Mouse (Mus musculus) retina, adult 2 months (tissue): ENCODE measurements around the gene Pla2g3.

Source experiments
- DNase-seq: peaks from one replicate; pipeline ENCODE4 v3.0.0-alpha.2; 2012; ENCODE audit warnings: low read depth, low spot score

Pla2g3 gene

GRCm38 (mm10) chr11:3519756-3520398 lies 31.8 kb downstream of the Pla2g3 start:
- DNase-seq: no peak

- no peak for DNase-seq
Measured at GRCm38 (mm10) chr11:3520919-3521318, 32.8 kb downstream of the Pla2g3 start.

- DNase-seq: no peak
Measured at GRCm38 (mm10) chr11:3521339-3522224, 33.5 kb downstream of the Pla2g3 start.

DNA sequence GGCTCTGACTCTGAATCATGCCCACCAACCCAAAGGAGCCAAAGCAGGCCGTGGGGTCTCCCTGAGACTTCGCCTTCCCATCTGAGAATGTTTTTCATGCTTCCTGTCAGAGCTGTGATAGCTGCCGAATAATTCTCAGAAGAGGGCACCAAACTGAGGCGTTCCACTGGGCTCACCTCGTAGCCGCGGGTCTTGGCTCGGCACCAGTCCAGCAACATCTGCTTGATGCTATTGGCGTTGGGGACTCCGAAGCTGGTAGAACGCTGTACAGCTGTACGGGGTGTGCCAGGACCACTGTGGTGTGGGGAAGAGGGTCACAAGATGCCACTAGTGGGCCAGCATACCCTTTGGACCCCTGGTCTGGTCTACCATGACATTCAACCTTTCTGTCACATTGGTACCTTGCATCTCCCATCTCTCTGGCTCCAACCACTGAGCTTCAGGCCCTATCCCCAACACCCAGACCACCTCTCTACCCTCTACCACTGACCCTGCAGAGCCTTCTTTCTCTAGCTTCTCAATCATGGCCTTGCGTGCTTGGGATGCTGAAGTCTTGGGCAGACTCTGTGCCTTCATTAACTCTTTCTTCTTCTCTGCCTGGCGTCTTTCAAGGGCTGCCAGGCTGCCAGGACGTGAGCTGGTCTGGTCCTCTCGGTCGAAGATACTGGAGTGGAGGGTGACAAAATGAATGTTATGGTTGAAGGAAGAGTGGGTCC lies 34.4 kb downstream of the Pla2g3 start:
- no peak for DNase-seq

GRCm38 (mm10) chr11:3523840-3524582 lies 35.9 kb downstream of the Pla2g3 start:
- no peak for DNase-seq

GRCm38 (mm10) chr11:3525560-3525959 lies 37.5 kb downstream of the Pla2g3 start:
- DNase-seq: no peak

- no peak for DNase-seq
Measured at GRCm38 (mm10) chr11:3526207-3526606, 38.1 kb downstream of the Pla2g3 start.

GRCm38 (mm10) chr11:3526979-3527738 lies 39.1 kb downstream of the Pla2g3 start:
- no peak for DNase-seq

DNA sequence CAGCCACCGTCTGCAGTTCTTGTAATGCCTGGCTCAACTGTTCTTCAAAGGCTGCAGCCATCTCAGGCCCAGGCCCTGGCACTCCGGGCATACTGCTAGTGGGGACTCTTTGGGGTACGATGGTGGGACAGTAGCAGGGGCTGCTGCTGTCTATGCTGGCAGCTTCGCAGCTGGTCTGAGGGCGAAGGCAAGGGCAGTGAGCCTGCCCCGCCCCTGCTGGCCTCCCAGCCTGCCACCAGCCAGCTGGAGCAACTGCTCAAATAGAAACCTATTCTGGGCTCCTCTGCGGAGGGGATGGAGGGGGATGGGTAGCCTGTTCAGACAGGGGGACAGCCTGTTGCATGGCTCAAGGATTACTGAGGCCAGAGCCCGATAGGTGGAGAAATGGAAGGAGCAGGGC lies 39.7 kb downstream of the Pla2g3 start:
- no peak for DNase-seq

GRCm38 (mm10) chr11:3528208-3528607 lies 40.1 kb downstream of the Pla2g3 start:
- no peak for DNase-seq

DNA sequence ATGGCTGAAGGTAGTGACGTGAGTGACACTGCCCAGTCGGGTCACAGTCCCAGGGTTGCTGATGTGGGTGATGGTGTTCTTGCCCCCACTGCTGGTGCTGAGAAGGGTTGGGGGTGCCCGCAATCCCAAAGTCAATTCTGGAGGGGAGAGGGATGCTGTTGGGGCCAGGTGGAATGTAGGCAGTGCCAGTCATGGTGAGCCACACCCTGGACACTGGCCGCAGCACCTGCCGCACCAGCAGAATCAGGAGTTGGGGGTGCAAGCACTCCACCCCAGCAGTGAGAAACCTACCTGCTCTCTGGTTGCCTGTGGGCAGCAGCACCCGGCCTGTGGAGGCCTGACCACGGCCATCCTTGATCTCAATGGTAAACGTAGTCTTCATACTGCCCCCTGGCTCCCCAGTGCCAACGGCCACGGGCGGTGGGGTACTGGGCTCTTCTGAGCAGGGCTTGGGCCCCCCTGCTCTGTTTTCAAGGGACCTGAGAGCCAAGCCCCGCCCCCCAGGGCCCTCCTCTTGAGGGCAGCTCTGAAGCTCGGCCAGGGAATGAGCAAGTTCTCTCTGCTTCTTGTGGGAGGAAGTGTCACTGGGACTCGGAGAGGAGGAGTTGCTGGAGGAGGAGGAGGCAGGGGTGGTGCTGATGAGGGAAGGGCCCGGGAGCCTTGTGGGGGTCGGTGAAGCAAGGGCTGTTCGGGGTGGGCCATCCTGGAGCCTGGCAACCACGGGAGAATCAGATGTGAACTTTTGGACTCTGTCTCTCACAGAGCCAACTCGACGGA lies 41.6 kb downstream of the Pla2g3 start:
- DNase-seq: no peak

GRCm38 (mm10) chr11:3530731-3531130 lies 42.6 kb downstream of the Pla2g3 start:
- no peak for DNase-seq

- no peak for DNase-seq
Measured at GRCm38 (mm10) chr11:3531634-3532033, 43.5 kb downstream of the Pla2g3 start.

DNA sequence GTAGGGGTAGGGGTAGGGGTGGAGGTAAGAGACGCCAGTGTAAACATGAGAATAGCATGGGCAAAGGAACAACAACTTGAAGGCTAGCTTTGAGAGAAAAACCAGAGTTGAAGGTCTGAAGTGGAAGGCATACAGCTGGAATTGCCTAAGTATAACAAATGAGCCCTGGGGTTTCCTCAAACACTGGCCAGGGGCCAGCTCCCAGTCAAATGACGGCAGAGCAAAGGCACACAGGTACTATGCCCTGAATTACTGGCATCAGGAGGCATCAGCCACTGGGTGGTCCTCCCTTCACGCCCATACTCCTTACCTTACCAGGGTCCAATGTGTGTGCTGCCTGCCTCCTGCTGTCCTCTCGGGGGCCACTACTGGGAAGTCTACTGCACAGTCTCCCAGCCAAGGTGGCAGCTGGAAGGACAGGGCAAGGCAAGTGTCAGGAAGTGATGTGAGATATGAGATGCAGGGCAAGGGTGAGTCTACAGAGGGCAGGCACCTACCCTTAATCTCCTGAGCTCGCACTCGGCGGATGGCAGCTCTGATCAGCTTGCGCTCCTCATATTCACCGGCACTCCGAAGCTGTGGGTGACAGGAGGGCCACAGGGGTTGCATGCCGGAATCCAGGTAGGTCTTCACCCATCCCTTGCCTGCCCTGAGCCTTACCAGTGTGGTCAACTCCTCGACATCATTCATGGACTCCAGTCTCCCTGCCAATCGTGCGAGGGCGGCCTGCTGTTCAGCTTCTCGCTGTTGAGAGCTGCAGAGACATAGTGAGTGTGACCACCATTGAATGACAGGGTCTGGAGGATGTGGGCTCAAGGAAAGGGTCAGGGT lies 44.2 kb downstream of the Pla2g3 start:
- no peak for DNase-seq

DNA sequence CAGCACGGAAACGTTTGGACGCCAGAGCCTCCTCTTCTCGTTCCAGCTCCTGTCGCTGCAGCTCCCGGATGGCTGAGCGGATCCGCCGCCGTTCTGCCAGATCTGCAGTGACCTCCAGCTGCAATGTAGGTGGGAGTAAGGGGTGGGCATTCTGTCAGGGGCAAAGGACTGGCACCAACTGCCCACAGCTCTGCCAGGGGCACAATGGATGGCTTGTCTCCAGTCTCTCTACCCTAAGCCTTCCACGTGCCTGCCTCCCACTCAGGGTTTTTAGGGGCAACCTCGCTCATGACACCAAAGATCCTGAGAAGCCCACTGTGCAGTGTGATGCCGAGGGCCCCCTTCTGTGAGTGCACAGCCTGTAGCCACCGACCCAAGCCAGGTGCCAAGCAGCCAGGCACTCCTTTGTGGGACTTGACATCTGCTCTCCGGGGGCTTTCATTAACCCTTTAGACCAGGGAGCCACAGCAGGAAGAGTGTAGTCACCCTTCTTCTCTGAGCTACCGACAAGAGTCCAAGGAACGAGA lies 45.4 kb downstream of the Pla2g3 start:
- no peak for DNase-seq

DNA sequence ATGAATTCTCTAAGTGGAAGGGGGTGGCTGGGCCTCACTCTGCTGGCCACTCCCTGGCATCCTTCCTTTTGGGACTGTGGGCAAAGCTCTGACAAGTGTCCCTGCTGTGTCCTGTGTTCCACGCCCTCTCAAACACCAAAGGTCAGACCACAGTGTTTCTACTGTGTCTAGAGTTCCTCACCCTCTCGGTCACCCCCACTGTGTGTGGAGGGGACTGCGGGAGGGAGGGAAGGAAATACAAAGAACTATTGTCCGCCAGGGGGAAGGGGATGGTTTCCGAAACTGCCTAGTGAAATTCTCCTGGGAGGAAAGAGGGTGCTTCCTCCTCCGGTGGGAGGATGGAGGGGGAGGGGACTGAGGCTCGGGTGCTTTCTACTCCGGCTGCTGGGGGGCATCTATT lies 46.9 kb downstream of the Pla2g3 start:
- no peak for DNase-seq

DNA sequence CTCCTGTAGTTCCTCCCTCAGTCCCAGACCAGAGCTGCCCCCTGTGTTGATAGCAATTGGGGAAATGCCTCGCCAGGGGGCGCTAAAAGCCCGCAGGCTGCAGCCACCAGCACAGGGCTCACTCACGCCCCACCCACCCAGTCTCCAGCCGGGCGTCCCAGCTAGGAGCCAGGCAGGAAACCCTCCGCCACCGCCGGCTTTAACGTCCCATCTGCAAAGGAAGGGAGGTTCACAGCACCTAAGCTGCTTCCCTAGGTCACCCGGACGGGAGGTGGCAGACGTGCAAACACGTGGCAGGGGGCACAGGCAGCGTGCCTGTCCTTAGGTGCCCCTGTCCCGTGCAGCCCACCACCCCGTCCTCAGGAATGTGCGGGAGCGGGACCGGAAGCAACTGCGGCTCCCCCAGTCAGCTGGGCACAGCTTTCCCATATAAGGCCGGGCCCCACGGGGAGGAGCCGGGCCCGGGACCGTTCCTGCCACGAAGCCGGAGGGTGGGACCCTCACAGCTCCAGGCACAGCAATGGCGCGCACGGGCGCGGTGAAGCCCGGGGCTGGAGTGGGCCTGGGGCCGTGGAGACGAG lies 47.4 kb downstream of the Pla2g3 start:
- DNase-seq: peak; percentile 72

- DNase-seq: no peak
Measured at GRCm38 (mm10) chr11:3536082-3536481, 48.0 kb downstream of the Pla2g3 start.
